Mouse (Mus musculus) gastrocnemius, postnatal 36 days (tissue): Measurements from ENCODE around the gene Grb10. TPM values are rescaled to one million over a fixed set of nuclear protein-coding genes. Genes with fewer than 3 reads are reported as not detected.

ENCODE experiments used
- DNase-seq, 2 experiments: peaks; one replicate each; pipeline ENCODE4 v3.0.0; 2022
- intact Hi-C: fragments of 180-260 bp; cut with DNase I; formaldehyde crosslinking; loops from one replicate; pipeline ENCODE4 v1.15.1; 2025
- total RNA-seq, 2 experiments: library from RNA; stranded (reverse); gene quantifications; 2 replicates each; pipeline ENCODE4 v1.2.3; 2021

Gene Grb10
- total RNA-seq, 2 experiments from 2014 or later, result 47.5 to 62.4 TPM

GRCm38 (mm10) chr11:11929059-11929458 is 109.4 kb downstream of the Grb10 start:
- intact Hi-C loops, result loop anchor here (2.0 kb wide), 1 partner anchor 26 kb away; no protein-coding TSS in a partner anchor
- DNase-seq, result no peak

DNA sequence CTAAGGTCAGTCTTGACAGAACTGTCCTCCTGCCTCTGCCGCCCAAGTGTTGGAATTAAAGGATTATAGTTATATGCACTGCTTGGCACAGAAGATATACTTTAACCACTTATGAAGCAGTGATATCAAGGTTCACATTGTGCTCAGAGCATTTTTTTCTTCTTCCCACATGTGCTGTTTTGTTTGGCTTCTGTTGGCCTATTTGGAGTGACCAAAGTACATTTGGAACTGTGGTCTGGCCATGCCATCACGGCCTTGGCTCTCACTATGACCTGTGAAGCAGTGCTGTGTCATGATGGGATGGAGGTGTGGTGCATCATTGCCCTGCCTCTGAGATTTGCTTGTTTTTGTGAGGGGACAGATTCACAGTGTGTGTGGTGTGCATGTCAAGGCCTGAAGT is 109.9 kb downstream of the Grb10 start:
- DNase-seq, result no peak
- intact Hi-C loops, result loop anchor here (2.0 kb wide), 1 partner anchor 26 kb away; no protein-coding TSS in a partner anchor

DNA sequence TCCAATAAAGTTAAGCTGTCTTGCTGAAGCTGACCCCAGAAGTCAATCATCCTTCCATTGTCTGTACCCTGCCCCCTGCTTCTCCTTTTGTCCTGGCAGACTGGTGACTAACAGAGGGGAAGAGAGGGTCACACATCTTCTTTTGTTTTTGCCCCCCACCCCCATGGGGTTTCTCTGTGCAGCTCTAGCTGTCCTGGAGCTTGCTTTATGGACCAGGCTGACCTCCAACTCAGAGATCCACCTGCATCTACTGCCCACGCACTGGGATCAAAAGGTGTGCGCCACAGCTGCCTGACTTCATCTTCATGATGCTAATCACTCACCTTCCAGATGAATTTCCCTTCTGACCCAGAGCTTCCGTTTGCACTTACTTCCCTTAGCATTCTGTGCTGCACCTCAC is 114.6 kb downstream of the Grb10 start:
- DNase-seq, result no peak
- intact Hi-C loops, result no loop called here

DNA sequence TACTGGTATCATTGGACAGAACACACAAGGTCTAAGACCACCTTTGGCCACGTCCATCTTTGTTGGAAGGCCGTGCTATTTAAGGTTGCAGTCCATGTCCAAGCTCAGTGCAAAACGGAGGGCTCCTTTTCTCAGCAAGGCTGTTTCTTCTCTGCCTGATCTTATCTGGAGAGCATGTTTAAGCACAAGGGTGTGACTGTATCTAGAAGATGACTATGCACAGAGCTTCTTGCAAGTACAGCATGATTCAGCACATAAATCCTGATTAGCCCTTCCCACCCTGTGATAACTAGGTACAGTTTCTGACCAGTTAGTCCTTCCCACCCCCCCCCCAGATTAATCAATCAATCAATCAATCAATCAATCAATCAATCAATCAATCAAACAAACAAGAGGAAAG is 115.1 kb downstream of the Grb10 start:
- intact Hi-C loops, result no loop called here
- DNase-seq, result no peak

GRCm38 (mm10) chr11:11922106-11922505 is 116.4 kb downstream of the Grb10 start:
- no peak for DNase-seq
- intact Hi-C loops, result no loop called here

DNA sequence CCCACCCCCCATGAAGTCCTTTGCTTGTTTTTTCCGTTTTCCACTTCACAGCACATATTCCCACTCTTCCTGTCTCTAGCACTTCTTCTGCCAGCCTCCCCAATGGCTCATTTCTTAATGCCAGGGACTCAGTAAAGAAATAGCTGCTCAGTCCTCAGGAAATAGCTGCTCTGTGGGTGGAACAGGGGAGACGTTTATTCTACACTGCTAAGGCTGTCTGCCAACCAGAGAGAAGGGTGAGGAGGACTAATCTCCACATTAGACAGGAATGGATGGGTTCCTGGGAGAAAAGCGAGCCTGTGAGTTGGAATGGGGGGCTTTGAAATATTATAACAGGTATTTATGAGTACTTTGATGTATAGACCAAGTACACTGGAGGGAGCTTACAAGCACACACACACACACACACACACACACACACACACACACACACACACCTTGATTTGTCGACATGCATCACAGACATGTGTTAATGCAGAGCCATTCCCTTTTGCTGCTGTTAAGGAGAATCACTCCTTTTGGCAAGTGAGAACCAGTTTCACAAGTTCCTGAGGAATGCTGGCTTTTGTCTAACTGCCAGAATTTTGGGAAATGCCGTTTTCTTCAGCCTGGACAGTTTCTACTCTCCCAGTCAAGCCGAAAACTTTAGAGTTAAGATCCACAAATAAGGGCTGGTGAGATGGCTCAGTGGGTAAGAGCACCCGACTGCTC is 130.6 kb downstream of the Grb10 start:
- intact Hi-C loops, result no loop called here
- no peak for DNase-seq

- intact Hi-C loops, result no loop called here
- DNase-seq, result no peak
Measured at GRCm38 (mm10) chr11:11905518-11905917, 133.0 kb downstream of the Grb10 start.

DNA sequence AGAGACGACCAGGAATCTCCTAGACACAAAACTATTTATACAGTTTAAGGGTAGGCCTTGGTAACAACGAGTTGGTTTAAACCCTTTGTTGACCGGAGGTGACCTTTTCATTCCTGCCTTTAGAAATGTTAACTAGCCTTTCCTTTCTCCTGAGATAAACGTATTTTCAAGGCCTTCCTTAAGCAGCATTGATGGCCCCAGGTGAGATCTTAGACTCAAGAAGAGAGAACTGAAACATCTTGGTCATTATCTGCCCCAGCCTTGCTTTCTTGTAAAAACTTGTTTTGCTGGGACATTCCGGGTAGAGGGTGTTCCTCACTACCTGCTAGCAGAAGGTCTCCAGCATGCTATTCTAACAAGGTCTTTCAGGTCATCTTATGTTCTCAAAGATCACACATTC is 133.5 kb downstream of the Grb10 start:
- DNase-seq, result no peak
- intact Hi-C loops, result no loop called here

DNA sequence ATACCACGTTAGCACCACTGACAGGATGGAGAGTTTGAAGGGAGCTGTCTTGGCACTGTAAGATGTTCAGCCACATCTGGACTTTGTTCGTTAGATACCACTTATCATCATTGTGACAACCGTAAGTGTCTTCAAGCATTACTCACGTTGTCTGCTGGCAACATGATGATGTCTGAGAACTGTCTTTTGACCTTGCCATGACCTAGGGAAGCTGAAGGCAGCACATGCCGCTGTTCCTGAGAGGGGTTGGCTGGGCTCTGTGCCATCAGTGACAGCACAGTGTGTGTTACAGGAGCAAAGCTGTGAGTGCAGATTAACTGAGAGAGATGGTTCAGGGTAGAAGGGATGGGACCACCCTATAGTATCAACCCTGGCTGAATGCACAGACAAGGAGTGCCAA is 137.0 kb downstream of the Grb10 start:
- intact Hi-C loops, result no loop called here
- no peak for DNase-seq

DNA sequence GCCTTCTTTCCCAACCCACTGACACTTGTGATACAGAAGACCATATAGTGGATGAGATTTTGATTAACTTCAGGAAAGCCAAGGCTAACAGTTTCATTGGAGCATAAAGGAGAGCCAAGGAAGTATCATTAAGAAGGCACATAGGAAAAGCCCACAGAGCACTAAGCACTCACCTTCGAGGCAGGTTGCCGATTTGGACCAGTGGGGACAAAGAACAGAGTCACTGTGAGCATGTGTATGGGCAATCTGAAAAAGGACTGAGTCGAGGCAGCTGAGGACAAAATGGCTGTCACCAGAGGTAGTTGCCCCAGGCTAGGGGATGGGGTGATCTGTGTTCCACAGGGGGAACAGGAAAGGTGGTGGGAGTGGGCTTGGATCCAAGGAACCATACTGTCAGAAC is 140.0 kb downstream of the Grb10 start:
- intact Hi-C loops, result no loop called here
- DNase-seq, result no peak

DNA sequence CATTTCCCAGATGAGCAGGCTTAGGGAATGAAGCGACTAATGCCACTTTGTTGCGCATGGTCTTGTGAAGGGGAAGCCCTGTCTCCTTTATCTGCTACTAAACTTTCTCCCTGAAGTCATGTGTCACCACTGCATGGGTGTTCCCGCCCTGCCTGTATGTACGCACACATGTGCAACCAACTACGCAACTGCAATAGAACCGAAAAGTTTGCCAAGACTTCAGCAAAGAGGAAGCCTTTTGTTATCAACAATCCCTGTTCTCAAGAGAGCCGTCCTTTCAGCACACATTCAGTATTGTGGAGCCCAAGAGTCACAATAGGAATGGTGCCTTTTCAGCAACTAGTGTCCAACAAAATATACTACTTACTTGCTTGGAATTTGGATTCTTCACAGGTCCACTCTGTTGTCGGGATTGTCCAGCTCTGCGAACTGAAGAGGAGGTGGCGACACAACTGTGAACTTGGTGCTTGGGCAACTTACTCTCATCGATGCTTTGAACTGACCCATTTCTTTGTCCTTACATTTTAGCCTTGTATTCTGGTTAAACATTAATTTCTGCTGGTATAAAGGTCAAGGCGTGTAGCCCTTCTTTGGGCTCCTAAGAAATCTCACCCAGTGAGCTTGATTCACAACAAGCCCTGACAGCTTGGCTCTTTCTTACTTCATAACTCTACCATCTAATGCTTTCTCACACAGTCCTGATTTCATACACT is 140.7 kb downstream of the Grb10 start, which contains the start of gene Ddc:
Gene Ddc, minus strand, starts transcription at position 500 of the 713 bp plus-strand sequence.
- intact Hi-C loops, result no loop called here
- DNase-seq, result no peak

DNA sequence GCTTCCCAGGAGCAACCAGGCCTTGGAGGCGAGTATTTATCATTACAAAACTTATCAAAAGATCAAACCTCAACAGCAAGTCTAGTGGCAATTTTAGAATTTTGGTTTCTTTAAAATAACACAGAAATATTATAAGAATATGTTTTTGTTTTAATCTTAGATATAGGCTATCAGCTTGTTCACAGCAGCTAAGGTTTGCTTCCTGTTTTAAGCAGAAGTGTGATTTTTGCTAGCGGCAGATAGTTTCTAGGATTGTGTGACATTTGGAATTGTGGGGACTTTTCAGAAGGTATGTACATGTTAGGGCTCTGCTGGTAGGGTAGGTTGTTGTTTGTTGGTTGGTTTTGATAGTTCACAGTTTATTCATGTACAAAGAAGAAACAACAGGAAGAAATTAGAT is 143.0 kb downstream of the Grb10 start:
- no peak for DNase-seq
- intact Hi-C loops, result no loop called here

DNA sequence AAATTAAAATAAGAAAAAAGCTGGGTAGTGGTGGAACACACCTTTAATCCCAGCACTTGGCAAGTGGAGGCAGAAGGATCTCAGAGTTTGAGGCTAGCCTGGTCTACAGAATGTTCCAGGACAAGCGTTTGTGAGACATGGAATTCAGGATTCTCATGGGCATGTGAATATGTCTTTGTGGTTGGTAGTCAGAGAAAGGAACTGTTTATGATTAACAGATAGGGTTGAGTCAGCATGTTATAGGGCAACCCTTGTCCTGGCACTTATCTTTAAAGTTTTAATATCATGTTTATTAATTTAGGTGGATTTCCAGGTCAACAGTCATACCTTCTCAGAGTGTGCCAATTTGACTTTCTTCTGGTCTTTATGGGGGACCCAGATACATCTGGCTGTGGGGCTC is 144.7 kb downstream of the Grb10 start:
- DNase-seq, result no peak
- intact Hi-C loops, result loop anchor here (5.0 kb wide), 2 partner anchors 41 to 79 kb away; no protein-coding TSS in a partner anchor

GRCm38 (mm10) chr11:11892993-11893602 is 145.4 kb downstream of the Grb10 start:
- no peak for DNase-seq
- intact Hi-C loops, result loop anchor here (5.0 kb wide), 2 partner anchors 41 to 79 kb away; no protein-coding TSS in a partner anchor

- DNase-seq, result no peak
- intact Hi-C loops, result loop anchor here (5.0 kb wide), 2 partner anchors 40 to 80 kb away; no protein-coding TSS in a partner anchor
Measured at GRCm38 (mm10) chr11:11891832-11892231, 146.7 kb downstream of the Grb10 start.

- no peak for DNase-seq
- intact Hi-C loops, result loop anchor here (5.0 kb wide), 2 partner anchors 38 to 82 kb away; no protein-coding TSS in a partner anchor
Measured at GRCm38 (mm10) chr11:11890139-11890741, 148.2 kb downstream of the Grb10 start.

GRCm38 (mm10) chr11:11888727-11889126 is 149.8 kb downstream of the Grb10 start:
- DNase-seq, result no peak
- intact Hi-C loops, result no loop called here

GRCm38 (mm10) chr11:11888051-11888450 is 150.4 kb downstream of the Grb10 start:
- intact Hi-C loops, result no loop called here
- DNase-seq, result no peak

DNA sequence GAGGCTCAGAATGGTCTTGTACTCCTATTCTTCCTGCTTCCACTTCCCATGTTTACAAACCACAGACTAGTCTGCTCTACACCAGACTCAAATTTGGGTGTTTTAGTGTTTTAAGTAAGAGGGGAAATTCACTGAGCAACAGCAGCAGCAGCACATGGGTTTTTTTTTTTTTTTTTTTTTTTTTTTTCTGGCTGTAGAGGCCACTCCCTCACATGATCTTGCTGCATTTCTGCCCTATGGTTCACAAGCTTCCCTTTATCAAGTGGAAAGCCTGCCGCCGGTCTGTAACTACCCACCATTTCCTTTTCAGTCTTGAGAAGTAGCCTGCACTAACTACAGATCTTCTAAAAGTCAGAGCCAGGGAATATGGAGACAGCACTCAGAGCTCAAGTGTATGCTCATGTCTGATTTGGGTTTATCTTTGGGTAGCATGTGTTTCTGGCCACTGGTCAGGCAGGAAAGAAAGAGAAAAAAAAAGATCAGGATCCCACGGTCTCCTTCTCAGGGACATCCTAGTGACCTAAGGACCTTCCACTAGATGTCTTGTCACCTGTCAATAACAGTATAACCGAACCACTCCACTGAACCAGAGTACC is 152.0 kb downstream of the Grb10 start:
- DNase-seq, result no peak
- intact Hi-C loops, result no loop called here

DNA sequence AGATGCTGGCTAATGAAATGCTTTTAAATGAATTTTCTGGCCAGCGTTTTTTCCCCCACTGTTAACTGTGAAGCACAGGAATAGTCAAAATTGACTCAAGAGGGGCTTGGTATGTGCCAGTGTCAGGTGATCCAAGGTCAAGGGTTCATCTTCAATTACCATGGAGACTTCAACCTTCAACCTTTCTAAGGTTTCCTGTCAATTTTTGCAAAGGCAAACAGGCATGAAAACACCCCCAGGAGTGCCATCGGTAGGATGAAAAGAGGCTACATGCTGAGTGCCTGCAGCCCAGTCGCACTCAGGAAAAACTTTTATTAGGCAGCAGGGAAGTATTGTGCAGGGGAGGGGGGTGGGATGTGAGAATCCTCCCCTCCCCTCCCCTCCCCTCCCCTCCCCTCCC is 152.6 kb downstream of the Grb10 start:
- DNase-seq, result no peak
- intact Hi-C loops, result no loop called here
